Mouse (Mus musculus) liver, postnatal 0 days (tissue): ENCODE results near the gene Tspo2.

ENCODE experiments used
- CTCF ChIP-seq: sonication (generic); IDR thresholded peaks from 2 replicates; pipeline ENCODE4 v1.5.1; 2016; ENCODE audit warnings: antibody characterized with exemption, low read depth
- EP300 ChIP-seq: IDR thresholded peaks from 2 replicates; pipeline ENCODE4 v1.6.1; 2016; ENCODE audit warnings: antibody characterized with exemption, low read depth, mild to moderate bottlenecking

DNA sequence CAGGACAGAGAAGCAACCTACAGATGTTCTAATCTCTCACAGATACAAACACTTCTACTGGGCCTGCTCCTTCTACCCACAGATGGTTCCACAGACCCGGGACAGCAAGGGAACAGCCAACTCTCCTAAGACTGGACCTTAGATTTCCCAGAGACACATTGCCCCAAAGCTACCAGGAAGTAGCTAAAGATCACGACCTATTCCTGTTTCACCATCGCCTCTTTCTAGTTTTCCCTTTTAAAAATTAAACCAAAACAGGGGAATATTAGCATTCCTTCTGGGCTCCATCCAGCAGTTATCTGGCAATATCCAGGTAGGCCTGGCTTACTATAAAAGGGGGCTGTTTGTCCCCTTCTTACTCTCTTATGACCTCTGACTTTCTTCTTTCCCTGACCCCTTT lies 46.7 kb upstream of the Tspo2 start:
- TF ChIP-seq CTCF = no peak
- TF ChIP-seq EP300 = no peak
